Mouse (Mus musculus): ENCODE results near the gene Car12.

- TF ChIP-seq CTCF (IDR thresholded peaks at IDR 0.05; ENCODE audit: extremely low read depth, insufficient read length, insufficient replicate concordance, low read depth, low read length) (no peak), POLR2A (IDR thresholded peaks at IDR 0.05; ENCODE audit: low read depth, low read length) (no peak)
These were observed 99.9 kb downstream of the Car12 start for GRCm38 (mm10) chr9:66813392-66813791.
